9 mouse cellular contexts compared by ENCODE assay signal in the genomic region with DNA sequence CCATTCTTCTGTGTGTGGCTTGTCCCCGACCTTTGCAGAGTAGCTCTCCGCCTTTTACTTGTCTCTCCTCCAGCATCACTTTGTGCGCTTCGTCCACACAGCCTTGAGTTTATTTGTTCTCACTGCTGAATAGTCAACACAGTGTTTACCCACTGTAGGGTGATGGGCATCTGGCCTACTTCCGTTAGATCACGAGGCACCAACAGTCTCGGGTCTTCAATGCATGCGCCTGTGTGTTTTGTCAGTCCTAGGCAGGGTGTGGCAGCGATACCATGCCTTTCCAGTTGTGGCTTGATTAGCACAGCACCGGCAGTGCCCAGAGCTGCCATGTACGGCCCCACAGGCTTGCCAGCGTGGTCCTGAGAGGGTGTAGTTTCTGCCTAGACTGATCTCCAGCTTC. TPM values are rescaled to one million over a fixed set of nuclear protein-coding genes. Genes with fewer than 3 reads are reported as not detected.
A peak's percentile ranks its signal among the peaks of the same experiment; 100 is the strongest.
DNase-seq lines count a peak whose midpoint lies in the region; ATAC-seq lines count a peak whose summit lies in the region.
"Had no signal": no experiment of that assay in that cellular context is flagged by ENCODE, and none has a peak within 500 bp of the region (broad histone marks: within the 10 kb centered on the region; RNA-seq: fewer than 3 reads in every experiment).

No protein-coding gene starts in this region.

- H3K4me2 ChIP-seq in intestine, embryonic 15.5 days (replicated peaks) = 0 out of 2 replicates have a peak overlapping the region, but pooled peaks have one; percentile 15

- no peak overlapping the region for H3K4me3 ChIP-seq in intestine, embryonic 15.5 days (replicated peaks)

- WGBS in intestine, embryonic 15.5 days = 54% methylated on average over 12 of the region's 12 CpGs

- H3K9ac ChIP-seq in intestine, embryonic 15.5 days = no peak overlapping the region

- DNase-seq in lung, adult 18-20 months = peak; percentile 54 to 70
- no peak for DNase-seq in lung, postnatal 25 days (ENCODE audit: low spot score)
- no peak for DNase-seq in kidney, postnatal 14 days
- DNase-seq in heart, adult 9 months (ENCODE audit: low spot score in 2 of 2) = no peak
- DNase-seq: layer of hippocampus, postnatal 36 days; thymus, postnatal 4 days had no signal

- ATAC-seq in activated CD4-positive, CD25-positive, alpha-beta regulatory T cell, adult 4 months = peak; percentile 60
- peak; percentile 13; the same call in 1 of the 2 replicates for ATAC-seq in intestine, embryonic 15.5 days
- ATAC-seq in megakaryocyte-erythroid progenitor cell, adult 5-6 weeks (replicated peaks; ENCODE audit: low FRiP score, low TSS enrichment, poor library complexity, severe bottlenecking) = peak; percentile 85

- no peaks in the 10 kb centered on the region for H3K36me3 ChIP-seq in intestine, embryonic 15.5 days

- H3K9me3 ChIP-seq in intestine, embryonic 15.5 days = no peaks in the 10 kb centered on the region

- H3K27me3 ChIP-seq in intestine, embryonic 15.5 days (replicated peaks) = no peaks in the 10 kb centered on the region

- peaks cover 61% of the 10 kb centered on the region for H3K4me1 ChIP-seq in intestine, embryonic 15.5 days (replicated peaks)

- H3K27ac ChIP-seq in intestine, embryonic 15.5 days = 0 out of 2 replicates have a peak overlapping the region, but pooled peaks have one; percentile 3

RNA-seq across cellular contexts. Expression of gene Prrc2b, which starts 13.6 kb away (rescaled TPM):
- polyA plus RNA-seq in activated CD4-positive, CD25-positive, alpha-beta regulatory T cell, adult 4 months (2017; shearing (Covaris generic)) = 10 to 100 TPM; 32.0 to 32.6 TPM
- 32.5 and 36.1 TPM in 2 replicates for polyA plus RNA-seq in intestine, embryonic 15.5 days (2015; fragmentation: Nextera tagmentation; extraction: Ambion mirVana)
- total RNA-seq in megakaryocyte-erythroid progenitor cell, adult 5-6 weeks (2014; fragmentation: Nextera tagmentation) = 58.3 and 63.5 TPM in 2 replicates
- total RNA-seq in megakaryocyte-erythroid progenitor cell, adult 5-6 weeks (2017) = 13.9 and 20.1 TPM in 2 replicates

Comparison
In these comparisons a context has a peak if more than half of its experiments do, and no peak if none do; other contexts are left out.
1. DNase-seq: peak in lung, adult 18-20 months (2 of 2); none in lung, postnatal 25 days (single experiment), kidney, postnatal 14 days (single experiment) and heart, adult 9 months (0 of 2).
2. ATAC-seq: peak in every context shown above with its lines; median percentile 85 in megakaryocyte-erythroid progenitor cell, adult 5-6 weeks; 60 in activated CD4-positive, CD25-positive, alpha-beta regulatory T cell, adult 4 months; 13 in intestine, embryonic 15.5 days.